Mouse (Mus musculus) forebrain, embryonic 11.5 days (tissue): ENCODE data around the gene Rpsa. TPM values are rescaled to one million over a fixed set of nuclear protein-coding genes. Genes with fewer than 3 reads are reported as not detected.

Experiments
- ATAC-seq: fragments of 200-750 bp; cut with Nextera tagmentation; replicated peaks from 2 replicates; pipeline ENCODE4 v1.8.0; 2017; ENCODE audit warnings: moderate TSS enrichment; ENCODE audit not compliant: low FRiP score
- DNase-seq: peaks from one replicate; pipeline ENCODE4 v3.0.0-alpha.2; 2017; ENCODE audit warnings: low spot score
- H3K27ac ChIP-seq: fragments of 300-500 bp; sonication (generic); 2 replicates; pipeline ENCODE4 v1.5.1; 2014; ENCODE audit warnings: low read depth, low read length
- H3K27me3 ChIP-seq: fragments of 300-500 bp; sonication (generic); 2 replicates; pipeline ENCODE4 v1.6.1; 2014; ENCODE audit warnings: mild to moderate bottlenecking, low read length, mixed read lengths; ENCODE audit not compliant: control insufficient read depth, insufficient read depth
- H3K36me3 ChIP-seq: fragments of 300-500 bp; sonication (generic); 2 replicates; pipeline ENCODE4 v1.6.1; 2014; ENCODE audit warnings: mild to moderate bottlenecking, low read length, moderate library complexity, mixed read lengths; ENCODE audit not compliant: control insufficient read depth, insufficient read depth
- H3K4me1 ChIP-seq: fragments of 300-500 bp; sonication (generic); replicated peaks from 2 replicates; pipeline ENCODE4 v1.6.1; 2014; ENCODE audit warnings: low read length, mixed read lengths; ENCODE audit not compliant: control insufficient read depth, insufficient read depth
- H3K4me2 ChIP-seq: fragments of 300-500 bp; sonication (generic); 2 replicates; pipeline ENCODE4 v1.6.1; 2014; ENCODE audit warnings: low read depth, mild to moderate bottlenecking, low read length, moderate library complexity, mixed read lengths; ENCODE audit not compliant: severe bottlenecking
- H3K4me3 ChIP-seq: fragments of 300-500 bp; sonication (generic); 2 replicates; pipeline ENCODE4 v1.5.1; 2014; ENCODE audit warnings: low read depth, low read length
- H3K9ac ChIP-seq: fragments of 300-500 bp; sonication (generic); 2 replicates; pipeline ENCODE4 v1.6.1; 2014; ENCODE audit warnings: low read length
- H3K9me3 ChIP-seq: fragments of 300-500 bp; sonication (generic); 2 replicates; pipeline ENCODE4 v1.6.1; 2016; ENCODE audit warnings: low read length, mixed read lengths; ENCODE audit not compliant: control insufficient read depth
- WGBS: fragments of 180-500 bp; shearing (Covaris S2); extraction: QIAGEN DNeasy Blood & Tissue Kit; methylation state at CpG from one replicate; pipeline ENCODE4 v1.1.7; 2014; 5-methylcytosine and 5-hydroxymethylcytosine counted together
- polyA plus RNA-seq: library from polyadenylated mRNA; unstranded; fragments of >200 nt; fragmentation: Nextera tagmentation; extraction: Ambion mirVana; gene quantifications from 2 replicates; pipeline ENCODE4 v1.2.1, GENCODE M21; 2014

Gene Rpsa
- polyA plus RNA-seq, 1 experiment from 2014 or later, result 1,443 TPM

DNA sequence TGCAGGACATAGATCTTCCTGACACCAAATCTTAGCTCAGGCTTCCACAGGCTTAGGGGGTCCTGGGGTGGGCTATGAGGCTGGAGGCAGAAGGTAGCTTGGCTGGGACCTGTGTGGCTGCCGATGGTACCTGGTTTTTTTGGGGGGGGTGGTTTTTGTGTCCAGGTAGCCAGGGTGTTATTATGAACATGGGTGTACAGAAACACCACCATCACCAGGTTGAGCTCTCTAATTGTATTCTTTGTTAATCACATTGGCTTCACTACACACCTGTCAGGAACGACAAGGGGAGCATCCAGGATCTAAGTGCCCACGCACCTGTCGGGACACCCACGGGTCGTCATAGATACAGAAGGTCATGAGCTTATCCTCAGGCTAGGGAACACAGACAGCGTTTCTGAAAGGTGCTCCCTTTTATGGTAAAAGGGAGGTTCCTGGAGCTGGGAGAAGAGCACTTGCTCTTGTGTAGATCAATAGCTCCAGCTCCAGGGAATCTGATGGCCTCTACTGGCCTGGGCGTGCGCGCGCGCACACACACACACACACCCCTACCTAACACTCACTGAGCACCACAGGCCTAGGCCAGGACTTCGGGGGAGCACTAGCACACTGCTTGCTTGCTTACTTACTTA, 7.2 kb downstream of the Rpsa start:
- DNase-seq (no peak), ATAC-seq (no peak)
- H3K36me3 ChIP-seq, result peaks cover 15% of the 10 kb centered on the region; the same call in 1 of the 2 replicates
- no peak overlapping the region for H3K27ac ChIP-seq
- no peak overlapping the region for H3K4me2 ChIP-seq
- H3K4me1 ChIP-seq, result 0 out of 2 replicates have a peak, but pooled peaks cover 2% of the 10 kb centered on the region
- no peaks in the 10 kb centered on the region for H3K9me3 ChIP-seq
- H3K27me3 ChIP-seq, result no peaks in the 10 kb centered on the region
- H3K9ac ChIP-seq, result no peak overlapping the region
- no peak overlapping the region for H3K4me3 ChIP-seq
- WGBS, result 88% methylated on average over 13 of the region's 13 CpGs

DNA sequence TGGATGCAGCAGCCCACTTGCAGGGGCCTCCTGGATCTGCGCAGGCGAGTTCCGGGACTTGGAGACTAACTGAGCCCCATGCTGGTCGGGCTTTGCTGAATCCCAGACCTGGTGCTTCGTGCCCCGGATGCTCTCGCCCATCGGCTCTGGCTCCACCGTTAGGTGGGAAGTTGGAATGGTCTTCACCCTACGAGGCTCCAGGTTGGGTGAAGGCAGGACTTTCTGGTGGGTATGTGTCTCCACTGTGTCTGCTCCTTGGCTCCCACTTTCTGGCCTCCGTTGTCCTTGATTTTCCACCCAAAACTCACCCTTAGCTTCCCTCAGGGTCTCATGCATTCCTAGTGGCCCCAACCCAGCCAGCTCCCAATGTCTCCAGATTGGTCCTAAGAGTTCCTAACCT, 8.0 kb downstream of the Rpsa start:
- H3K27me3 ChIP-seq, result no peaks in the 10 kb centered on the region
- DNase-seq (no peak), ATAC-seq (no peak)
- H3K9ac ChIP-seq, result no peak overlapping the region
- H3K36me3 ChIP-seq, result peaks cover 12% of the 10 kb centered on the region; the same call in 1 of the 2 replicates
- no peaks in the 10 kb centered on the region for H3K9me3 ChIP-seq
- H3K4me2 ChIP-seq, result no peak overlapping the region
- 91% methylated on average over 11 of the region's 11 CpGs for WGBS
- no peaks in the 10 kb centered on the region for H3K4me1 ChIP-seq
- H3K4me3 ChIP-seq, result no peak overlapping the region
- H3K27ac ChIP-seq, result no peak overlapping the region

DNA sequence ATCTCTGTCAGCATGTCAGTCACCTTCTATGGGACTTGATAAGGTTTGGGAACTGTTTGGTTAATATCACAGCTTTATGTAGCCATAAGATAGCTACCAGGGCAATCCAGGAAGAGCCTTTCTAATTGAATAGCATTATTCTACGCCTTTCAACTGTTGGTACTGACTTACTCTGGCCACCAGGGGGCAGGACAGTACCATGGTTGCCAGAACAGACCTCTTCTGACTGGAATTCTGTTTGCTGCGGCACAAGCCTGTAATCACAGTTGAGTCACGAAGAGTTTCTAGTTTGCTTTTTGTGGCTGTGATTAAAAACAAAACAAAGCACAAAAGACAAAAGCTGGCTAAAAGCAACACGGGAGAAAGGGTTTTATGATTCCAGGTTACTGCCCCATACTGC, 13.2 kb downstream of the Rpsa start:
- Histone ChIP-seq H3K27ac (no peak overlapping the region), H3K9ac (no peak overlapping the region), H3K4me1 (no peaks in the 10 kb centered on the region), H3K36me3 (no peaks in the 10 kb centered on the region), H3K9me3 (no peaks in the 10 kb centered on the region), H3K4me3 (no peak overlapping the region), H3K4me2 (no peak overlapping the region), H3K27me3 (no peaks in the 10 kb centered on the region)
- DNase-seq, result peak; percentile 88
- WGBS, result 12% methylated on average over 4 of the region's 4 CpGs
- ATAC-seq, result peak; percentile 66

DNA sequence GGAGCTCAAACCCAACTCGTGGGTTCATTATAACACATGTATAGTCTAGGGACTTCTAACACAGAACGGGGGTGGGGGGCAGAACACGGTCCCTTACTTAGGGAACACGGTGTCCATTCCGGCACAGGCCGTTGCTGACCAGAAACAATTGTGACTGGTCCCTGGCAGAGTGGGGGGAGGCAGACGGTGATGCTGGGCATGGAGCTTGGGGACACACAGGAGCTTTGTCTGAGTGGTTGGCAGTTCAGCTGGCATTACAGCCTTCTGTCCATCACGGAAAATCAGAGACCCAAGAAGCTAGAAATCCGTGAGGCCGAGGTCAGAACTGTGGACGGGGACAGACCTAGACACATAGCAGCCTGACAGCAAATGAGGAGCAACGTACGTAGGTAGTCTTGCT, 17.0 kb downstream of the Rpsa start:
- ATAC-seq (no peak), DNase-seq (no peak)
- Histone ChIP-seq H3K4me1 (peaks cover 5% of the 10 kb centered on the region; the same call in 1 of the 2 replicates), H3K27ac (no peak overlapping the region), H3K36me3 (no peaks in the 10 kb centered on the region), H3K27me3 (no peaks in the 10 kb centered on the region), H3K9me3 (no peaks in the 10 kb centered on the region), H3K4me3 (no peak overlapping the region), H3K4me2 (no peak overlapping the region), H3K9ac (no peak overlapping the region)
- WGBS, result 87% methylated on average over 13 of the region's 13 CpGs

DNA sequence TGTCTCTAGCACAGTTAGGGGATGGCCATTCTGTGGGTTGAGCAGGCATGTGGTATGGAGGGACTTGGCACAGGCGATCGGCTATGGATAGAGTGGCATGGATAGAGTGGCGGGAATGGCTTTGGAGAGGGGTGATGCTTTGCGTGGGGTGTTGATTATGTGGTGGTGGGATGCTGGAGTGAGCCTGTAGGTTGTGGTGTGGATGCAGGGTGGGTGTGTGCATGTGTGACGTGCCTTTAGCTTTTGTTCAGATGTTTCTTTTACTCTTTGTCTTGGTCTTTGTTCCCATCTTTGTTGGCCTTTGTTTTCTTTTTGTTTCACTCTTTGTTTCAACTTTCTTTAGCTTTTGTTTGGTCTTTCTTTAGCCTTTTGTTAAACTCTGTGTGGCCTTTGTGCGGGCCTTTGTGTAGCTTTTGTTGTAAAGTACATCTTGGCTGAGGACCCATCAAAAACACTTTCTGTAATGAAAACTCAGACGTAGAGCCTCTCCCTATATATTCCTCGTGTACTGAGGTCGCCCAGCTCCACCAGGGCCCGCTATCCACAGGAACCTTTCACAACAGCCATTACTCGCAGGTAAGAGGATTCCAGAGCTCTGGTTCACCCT, 21.8 kb downstream of the Rpsa start, which contains the start of gene Mobp:
TSS of gene Mobp (plus strand) at position 486 of the 607 bp plus-strand sequence.
- WGBS, result 36% methylated on average over 11 of the region's 11 CpGs
- H3K27me3 ChIP-seq, result no peaks in the 10 kb centered on the region
- DNase-seq (no peak), ATAC-seq (no peak)
- H3K36me3 ChIP-seq, result no peaks in the 10 kb centered on the region
- H3K9ac ChIP-seq, result no peak within 1 kb of the TSS
- H3K27ac ChIP-seq, result peak within 1 kb of the TSS; percentile 50
- no peak within 1 kb of the TSS for H3K4me3 ChIP-seq
- H3K4me2 ChIP-seq, result 0 out of 2 replicates have a peak within 1 kb of the TSS, but pooled peaks have one; percentile 2
- peaks cover 5% of the 10 kb centered on the region; the same call in 1 of the 2 replicates for H3K4me1 ChIP-seq
- no peaks in the 10 kb centered on the region for H3K9me3 ChIP-seq

DNA sequence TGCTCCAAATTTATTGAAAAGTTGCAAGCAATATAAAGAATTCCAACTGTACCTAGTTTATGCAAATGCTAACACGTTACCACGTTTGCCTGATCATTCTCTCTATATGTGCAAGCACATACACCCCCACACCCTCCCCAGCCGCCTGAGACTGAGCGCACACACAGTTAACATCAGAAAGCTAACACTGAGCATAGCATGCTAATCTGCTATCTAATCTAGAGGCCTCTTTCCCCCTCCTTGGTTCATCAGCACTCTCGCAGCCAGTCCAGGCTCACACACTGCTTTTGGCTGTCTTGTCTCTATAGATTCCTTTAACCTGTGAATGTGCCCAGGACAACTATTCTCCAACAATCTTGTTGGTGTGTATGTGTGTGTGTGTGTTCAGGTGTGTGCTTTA, 23.7 kb downstream of the Rpsa start:
- H3K36me3 ChIP-seq, result no peaks in the 10 kb centered on the region
- no peak overlapping the region for H3K4me2 ChIP-seq
- no peaks in the 10 kb centered on the region for H3K27me3 ChIP-seq
- 78% methylated on average over 5 of the region's 5 CpGs for WGBS
- no peaks in the 10 kb centered on the region for H3K9me3 ChIP-seq
- ATAC-seq, result no peak
- H3K27ac ChIP-seq, result no peak overlapping the region
- H3K4me3 ChIP-seq, result no peak overlapping the region
- H3K9ac ChIP-seq, result no peak overlapping the region
- peaks cover 5% of the 10 kb centered on the region; the same call in 1 of the 2 replicates for H3K4me1 ChIP-seq
- DNase-seq, result no peak

DNA sequence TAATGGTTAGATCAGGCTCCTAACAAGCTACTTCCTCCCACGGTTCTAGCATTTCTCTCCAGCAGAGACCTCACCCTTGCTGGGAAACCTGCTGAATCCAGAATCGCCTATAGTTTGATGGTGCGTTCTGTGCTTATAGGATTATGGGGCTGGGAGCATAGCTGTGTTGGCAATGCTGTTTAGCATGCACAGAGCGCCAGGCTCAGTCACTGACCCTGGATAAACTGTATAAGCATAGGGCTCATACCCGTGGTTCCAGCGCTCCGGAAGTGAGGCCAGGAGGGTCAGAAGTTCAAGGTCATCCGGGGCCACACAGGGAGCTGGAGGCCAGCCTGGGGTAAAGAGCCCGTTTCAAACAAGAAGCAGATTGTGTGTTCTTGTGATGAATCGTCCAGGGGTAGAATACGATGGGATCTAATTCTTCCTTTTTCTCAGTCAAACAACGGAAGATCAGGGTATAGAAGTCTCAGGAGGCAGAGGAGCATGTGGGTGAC, 24.5 kb downstream of the Rpsa start:
- Histone ChIP-seq H3K4me2 (no peak overlapping the region), H3K27ac (no peak overlapping the region), H3K9ac (no peak overlapping the region), H3K27me3 (no peaks in the 10 kb centered on the region), H3K4me3 (no peak overlapping the region), H3K9me3 (no peaks in the 10 kb centered on the region), H3K36me3 (no peaks in the 10 kb centered on the region), H3K4me1 (peaks cover 5% of the 10 kb centered on the region; the same call in 1 of the 2 replicates)
- no peak for DNase-seq
- no peak for ATAC-seq
- WGBS, result 81% methylated on average over 12 of the region's 12 CpGs

DNA sequence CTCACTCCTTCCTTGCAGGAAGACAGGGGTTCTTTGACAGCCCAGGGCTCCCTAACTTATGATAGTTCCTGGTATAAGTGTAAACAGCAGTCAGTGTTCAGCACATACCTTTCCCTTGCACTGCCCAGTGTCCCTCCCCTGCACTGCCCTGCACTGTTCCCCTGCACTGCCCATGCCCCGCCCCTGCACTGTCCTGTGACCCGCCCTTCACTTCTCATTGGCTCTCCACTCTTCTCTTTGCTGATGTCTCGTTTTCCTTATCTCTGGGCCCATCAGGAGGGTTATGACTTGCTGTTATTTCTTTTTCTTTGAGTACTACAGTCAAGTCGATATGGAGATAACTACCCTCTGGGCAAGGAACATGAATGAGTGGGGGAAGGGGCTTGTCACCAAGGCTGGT, 30.6 kb downstream of the Rpsa start:
- WGBS, result 40% methylated on average over 4 of the region's 4 CpGs
- Histone ChIP-seq H3K27me3 (no peaks in the 10 kb centered on the region), H3K4me2 (no peak overlapping the region), H3K9me3 (no peaks in the 10 kb centered on the region; the same call in 1 of the 2 replicates), H3K4me1 (no peaks in the 10 kb centered on the region; the same call in 1 of the 2 replicates), H3K9ac (no peak overlapping the region), H3K36me3 (no peaks in the 10 kb centered on the region), H3K4me3 (no peak overlapping the region), H3K27ac (no peak overlapping the region)
- DNase-seq (no peak), ATAC-seq (no peak)
